Mouse (Mus musculus) neural tube, embryonic 12.5 days (tissue): Measurements from ENCODE around the gene Scgb1b20. TPM values are rescaled to one million over a fixed set of nuclear protein-coding genes. Genes with fewer than 3 reads are reported as not detected.
"Not testable (repeated sequence)": the region's sequence is repeated elsewhere in the genome, so short reads cannot be mapped to it uniquely, and the experiment has no call there.

Source experiments
- ATAC-seq: fragments of 200-750 bp; cut with Nextera tagmentation; 2 replicates; pipeline ENCODE4 v1.8.0; 2017; ENCODE audit warnings: low read depth, mild to moderate bottlenecking, moderate TSS enrichment, moderate library complexity; ENCODE audit not compliant: low FRiP score
- H3K27ac ChIP-seq: fragments of 300-500 bp; sonication (generic); 2 replicates; pipeline ENCODE4 v1.5.1; 2016
- H3K27me3 ChIP-seq: fragments of 300-500 bp; sonication (generic); replicated peaks from 2 replicates; pipeline ENCODE4 v1.6.1; 2016; ENCODE audit warnings: mild to moderate bottlenecking
- H3K36me3 ChIP-seq: fragments of 300-500 bp; sonication (generic); 2 replicates; pipeline ENCODE4 v1.6.1; 2016; ENCODE audit warnings: mild to moderate bottlenecking
- H3K4me1 ChIP-seq: fragments of 300-500 bp; sonication (generic); 2 replicates; pipeline ENCODE4 v1.6.1; 2016
- H3K4me2 ChIP-seq: fragments of 300-500 bp; sonication (generic); replicated peaks from 2 replicates; pipeline ENCODE4 v1.6.1; 2016; ENCODE audit warnings: mild to moderate bottlenecking
- H3K4me3 ChIP-seq: fragments of 300-500 bp; sonication (generic); 2 replicates; pipeline ENCODE4 v1.5.1; 2016
- H3K9ac ChIP-seq: fragments of 300-500 bp; sonication (generic); 2 replicates; pipeline ENCODE4 v1.6.1; 2016; ENCODE audit warnings: mild to moderate bottlenecking
- H3K9me3 ChIP-seq: fragments of 300-500 bp; sonication (generic); 2 replicates; pipeline ENCODE4 v1.6.1; 2016; ENCODE audit warnings: mild to moderate bottlenecking
- WGBS: fragments of 180-500 bp; shearing (Covaris S2); methylation state at CpG from one replicate; pipeline ENCODE4 v1.1.7; 2016; 5-methylcytosine and 5-hydroxymethylcytosine counted together
- polyA plus RNA-seq: library from polyadenylated mRNA; unstranded; fragments of >200 nt; fragmentation: Nextera tagmentation; extraction: Ambion mirVana; gene quantifications from 2 replicates; pipeline ENCODE4 v1.2.1, GENCODE M21; 2016

The Scgb1b20 gene
- not detected in 2 replicates for polyA plus RNA-seq

- H3K27me3 ChIP-seq, H3K4me3 ChIP-seq, H3K9me3 ChIP-seq, H3K9ac ChIP-seq, H3K4me1 ChIP-seq, H3K36me3 ChIP-seq, ATAC-seq, H3K4me2 ChIP-seq, H3K27ac ChIP-seq: not testable (repeated sequence)
- 85% methylated on average over 4 of the region's 4 CpGs for WGBS
These were observed at the start of gene Scgb1b20 for GRCm38 (mm10) chr7:33372934-33373333. Scgb1b20 (plus strand) TSS chr7:33373234.

- H3K4me1 ChIP-seq, H3K27ac ChIP-seq, H3K4me3 ChIP-seq, H3K9ac ChIP-seq, H3K36me3 ChIP-seq, ATAC-seq, H3K4me2 ChIP-seq, H3K27me3 ChIP-seq, H3K9me3 ChIP-seq: not testable (repeated sequence)
- 84% methylated on average over 2 of the region's 2 CpGs for WGBS
These were observed 6.8 kb upstream of the Scgb1b20 start, which contains the start of gene Scgb2b20 for GRCm38 (mm10) chr7:33366222-33366621. Scgb2b20 (minus strand) TSS chr7:33366322.

- not testable (repeated sequence) for H3K27ac ChIP-seq, H3K4me3 ChIP-seq, ATAC-seq, H3K9ac ChIP-seq, H3K4me2 ChIP-seq, H3K36me3 ChIP-seq, H3K4me1 ChIP-seq, H3K27me3 ChIP-seq
- peaks cover 39% of the 10 kb centered on the region for H3K9me3 ChIP-seq
These were observed 26.7 kb downstream of the Scgb1b20 start for GRCm38 (mm10) chr7:33399749-33400148.

- 90% methylated on average over 1 of the region's 1 CpGs for WGBS
- peaks cover 36% of the 10 kb centered on the region for H3K9me3 ChIP-seq
- no peaks in the 10 kb centered on the region for H3K27me3 ChIP-seq
- no peak for ATAC-seq
- no peak overlapping the region for H3K9ac ChIP-seq
- no peak overlapping the region for H3K27ac ChIP-seq
- no peak overlapping the region for H3K4me2 ChIP-seq
- H3K4me3 ChIP-seq: no peak overlapping the region
- H3K4me1 ChIP-seq: no peaks in the 10 kb centered on the region
- H3K36me3 ChIP-seq: no peaks in the 10 kb centered on the region
These were observed 28.6 kb downstream of the Scgb1b20 start for GRCm38 (mm10) chr7:33401650-33402049.

GRCm38 (mm10) chr7:33409681-33410080 lies 36.6 kb downstream of the Scgb1b20 start:
- H3K9me3 ChIP-seq: peaks cover 12% of the 10 kb centered on the region
- H3K27me3 ChIP-seq, H3K4me1 ChIP-seq, H3K27ac ChIP-seq, ATAC-seq, H3K9ac ChIP-seq, H3K4me3 ChIP-seq, H3K4me2 ChIP-seq, H3K36me3 ChIP-seq: not testable (repeated sequence)
- WGBS: 54% methylated on average over 1 of the region's 1 CpGs

Other genes starting within 250 kb of the Scgb1b20 start
- not detected in 2 replicates for gene Scgb2b18, start 199.4 kb upstream of the Scgb1b20 start, polyA plus RNA-seq
- gene Scgb1b18, start 187.7 kb upstream of the Scgb1b20 start, polyA plus RNA-seq: not detected in 2 replicates
- gene Scgb2b19, start 92.9 kb upstream of the Scgb1b20 start, polyA plus RNA-seq: not detected in 2 replicates
- gene Scgb1b19, start 85.9 kb upstream of the Scgb1b20 start, polyA plus RNA-seq: not detected in 2 replicates
- gene Scgb2b20, start 6.9 kb upstream of the Scgb1b20 start, polyA plus RNA-seq: not detected in 2 replicates
- gene Scgb2b21, start 147.2 kb downstream of the Scgb1b20 start, polyA plus RNA-seq: not detected in 2 replicates